ENCODE assay signal across 8 mouse cellular contexts in the genomic region with DNA sequence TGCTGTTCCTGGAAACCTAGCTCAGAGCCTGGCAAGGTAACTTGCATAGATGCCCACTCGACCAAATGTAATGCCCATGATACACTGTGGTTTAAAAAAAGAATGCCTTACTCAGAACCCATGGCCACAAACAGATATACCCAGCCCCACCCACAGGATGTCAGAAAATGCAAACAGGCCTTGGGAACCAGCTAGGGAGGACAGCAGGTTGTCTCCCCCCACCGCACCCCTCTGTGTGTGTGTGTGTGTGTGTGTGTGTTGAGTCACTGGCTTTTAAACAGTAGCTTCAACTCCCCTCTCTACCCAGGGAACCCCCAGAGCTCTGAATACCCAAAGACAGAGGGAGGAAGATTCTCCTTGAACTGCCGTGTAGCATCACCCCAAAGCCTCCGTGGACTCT. TPM values are rescaled to one million over a fixed set of nuclear protein-coding genes. Genes with fewer than 3 reads are reported as not detected.
A peak's percentile ranks its signal among the peaks of the same experiment; 100 is the strongest.
DNase-seq lines count a peak whose midpoint lies in the region; ATAC-seq and TF ChIP-seq lines count a peak whose summit lies in the region.

No protein-coding gene starts in this region.

- H3K4me2 ChIP-seq in forebrain, embryonic 11.5 days (ENCODE audit: low read depth, low read length, severe bottlenecking), result peak overlapping the region; percentile 96; the same call in 1 of the 2 replicates
- peak overlapping the region; percentile 86 for H3K4me2 ChIP-seq in liver, embryonic 14.5 days (ENCODE audit: low read depth)

- no peak for ATAC-seq in forebrain, embryonic 11.5 days (replicated peaks; ENCODE audit: low FRiP score)
- ATAC-seq in liver, embryonic 14.5 days (ENCODE audit: insufficient read depth), result no peak
- ATAC-seq in granulocyte monocyte progenitor cell, adult 5-6 weeks (replicated peaks; ENCODE audit: poor library complexity, severe bottlenecking), result no peak

- no peak overlapping the region for H3K9ac ChIP-seq in forebrain, embryonic 11.5 days (ENCODE audit: low read length)
- peak overlapping the region; percentile 73 for H3K9ac ChIP-seq in liver, embryonic 14.5 days (replicated peaks)

- H3K4me3 ChIP-seq in left cerebral cortex, adult 2 months, result peak overlapping the region; percentile 81
- no peak overlapping the region for H3K4me3 ChIP-seq in forebrain, embryonic 11.5 days (ENCODE audit: low read depth, low read length)
- peak overlapping the region; percentile 71 to 92 for H3K4me3 ChIP-seq in liver, embryonic 14.5 days (ENCODE audit: insufficient read depth in 1 of 2, low read depth in 2 of 2, low read length in 2 of 2)
- H3K4me3 ChIP-seq in small intestine, adult 2 months (ENCODE audit: low read depth, low read length), result peak overlapping the region; percentile 93; the same call in 1 of the 2 replicates
- H3K4me3 ChIP-seq in thymus, adult 2 months (ENCODE audit: control insufficient read depth, insufficient read depth, low read length), result no peak overlapping the region

- no peak overlapping the region for H3K27ac ChIP-seq in left cerebral cortex, adult 2 months
- no peak overlapping the region for H3K27ac ChIP-seq in forebrain, embryonic 11.5 days (ENCODE audit: low read depth, low read length)
- peak overlapping the region; percentile 64 for H3K27ac ChIP-seq in liver, embryonic 14.5 days
- peak overlapping the region; percentile 68 for H3K27ac ChIP-seq in small intestine, adult 2 months (ENCODE audit: insufficient read depth, low read depth, low read length)
- no peak overlapping the region for H3K27ac ChIP-seq in thymus, adult 2 months (ENCODE audit: control insufficient read depth, insufficient read depth, low read length)

- H3K9me3 ChIP-seq in forebrain, embryonic 11.5 days (ENCODE audit: control insufficient read depth, low read length), result no peaks in the 10 kb centered on the region
- no peaks in the 10 kb centered on the region for H3K9me3 ChIP-seq in liver, embryonic 14.5 days (ENCODE audit: control insufficient read depth, low read length)

- no peak for TF ChIP-seq CTCF in left cerebral cortex, adult 2 months (IDR thresholded peaks at IDR 0.05)
- TF ChIP-seq CTCF in liver, embryonic 14.5 days (IDR thresholded peaks at IDR 0.05; ENCODE audit: low read depth), result no peak
- TF ChIP-seq CTCF in small intestine, adult 2 months (IDR thresholded peaks at IDR 0.05; ENCODE audit: extremely low read depth, insufficient read length, insufficient replicate concordance, low read depth, low read length), result no peak
- no peak for TF ChIP-seq CTCF in thymus, adult 2 months (IDR thresholded peaks at IDR 0.05; ENCODE audit: borderline replicate concordance, control insufficient read depth, extremely low read depth, insufficient read depth, low read length, poor library complexity)

- DNase-seq in left cerebral cortex, adult 2 months (ENCODE audit: extremely low spot score in 1 of 2, low spot score in 2 of 2), result no peak
- no peak for DNase-seq in left cerebral cortex, adult 18-20 months (ENCODE audit: low spot score in 2 of 2)
- no peak for DNase-seq in forebrain, embryonic 11.5 days (ENCODE audit: low spot score)
- DNase-seq in liver, embryonic 14.5 days (ENCODE audit: low read depth in 3 of 3, low spot score in 3 of 3), result no peak
- no peak for DNase-seq in thymus, adult 2 months
- no peak for DNase-seq in urinary bladder, adult 18-20 months (ENCODE audit: low spot score in 2 of 2)

- H3K4me1 ChIP-seq in forebrain, embryonic 11.5 days (replicated peaks; ENCODE audit: control insufficient read depth, insufficient read depth, low read length), result peaks cover 6% of the 10 kb centered on the region; the same call in 1 of the 2 replicates
- peaks cover 5 to 10% of the 10 kb centered on the region in 2 experiments for H3K4me1 ChIP-seq in liver, embryonic 14.5 days (replicated peaks; ENCODE audit: control insufficient read depth in 2 of 2, insufficient read depth in 2 of 2, low read length in 1 of 2)
- H3K4me1 ChIP-seq in small intestine, adult 2 months (ENCODE audit: control insufficient read depth, insufficient read depth, insufficient read length, low read length), result peaks cover 8% of the 10 kb centered on the region
- peaks cover 13% of the 10 kb centered on the region for H3K4me1 ChIP-seq in thymus, adult 2 months (replicated peaks; ENCODE audit: control insufficient read depth, insufficient read depth, low read length)

- no peak for TF ChIP-seq EP300 in liver, embryonic 14.5 days (IDR thresholded peaks at IDR 0.05; ENCODE audit: low read depth)

- no peak for TF ChIP-seq POLR2A in small intestine, adult 2 months (IDR thresholded peaks at IDR 0.05; ENCODE audit: low read depth, low read length)
- TF ChIP-seq POLR2A in thymus, adult 2 months (IDR thresholded peaks at IDR 0.05; ENCODE audit: control insufficient read depth, extremely low read depth, insufficient read depth, low read length, poor library complexity), result no peak

- no peaks in the 10 kb centered on the region for H3K36me3 ChIP-seq in forebrain, embryonic 11.5 days (ENCODE audit: control insufficient read depth, insufficient read depth, low read length)
- H3K36me3 ChIP-seq in liver, embryonic 14.5 days (replicated peaks; ENCODE audit: control insufficient read depth, insufficient read depth, low read depth), result peaks cover 4% of the 10 kb centered on the region
- H3K36me3 ChIP-seq in small intestine, adult 2 months (ENCODE audit: control insufficient read depth, insufficient read depth, low read length), result peaks cover 28% of the 10 kb centered on the region
- peaks cover 22% of the 10 kb centered on the region for H3K36me3 ChIP-seq in thymus, adult 2 months (ENCODE audit: control insufficient read depth, insufficient read depth, low read length)

- H3K27me3 ChIP-seq in forebrain, embryonic 11.5 days (ENCODE audit: control insufficient read depth, insufficient read depth, low read length), result no peaks in the 10 kb centered on the region
- no peaks in the 10 kb centered on the region for H3K27me3 ChIP-seq in liver, embryonic 14.5 days (ENCODE audit: control insufficient read depth, insufficient read depth, low read length)
- no peaks in the 10 kb centered on the region for H3K27me3 ChIP-seq in small intestine, adult 2 months (ENCODE audit: control insufficient read depth, insufficient read depth, low read length)
- no peaks in the 10 kb centered on the region for H3K27me3 ChIP-seq in thymus, adult 2 months (ENCODE audit: control insufficient read depth, insufficient read depth, low read length)

- intact Hi-C loops in left cerebral cortex, adult 2 months (cut with DNase I), result loop anchor here (10.0 kb wide), 1 partner anchor 432 kb away; a partner anchor contains a TSS

- WGBS in forebrain, embryonic 11.5 days, result 51% methylated on average over 4 of the region's 4 CpGs
- 34% methylated on average over 4 of the region's 4 CpGs for WGBS in liver, embryonic 14.5 days (ENCODE audit: insufficient replicate concordance)
- 19% methylated on average over 4 of the region's 4 CpGs for WGBS in small intestine, adult 2 months
- WGBS in thymus, adult 2 months, result 14% methylated on average over 4 of the region's 4 CpGs

RNA-seq across cellular contexts. Expression of a gene that starts 1.3 kb away (rescaled TPM):
- total RNA-seq in left cerebral cortex, adult 2 months (2021), result 1 to 10 TPM in 1 of 2 experiments, under 1 TPM in 1; 0.57 to 1.7 TPM
- 1 to 10 TPM; 1.0 to 1.8 TPM for total RNA-seq in left cerebral cortex, adult 18-20 months (2021)
- polyA plus RNA-seq in forebrain, embryonic 11.5 days (2014; fragmentation: Nextera tagmentation; extraction: Ambion mirVana), result 0.35 and 0.44 TPM in 2 replicates
- 0.01 and 0.02 TPM in 2 replicates for polyA plus RNA-seq in liver, embryonic 14.5 days (2012; rRNA removed)
- polyA plus RNA-seq in liver, embryonic 14.5 days (2014; fragmentation: Nextera tagmentation; extraction: Ambion mirVana), result 0.08 TPM in 1 of 2 replicates, not detected in the other
- 0.06 and 0.29 TPM in 2 replicates for polyA plus RNA-seq in small intestine, adult 2 months (2012; rRNA removed)
- not detected in 2 replicates for total RNA-seq in granulocyte monocyte progenitor cell, adult 5-6 weeks (2014; fragmentation: Nextera tagmentation)
- not detected in 2 replicates for total RNA-seq in granulocyte monocyte progenitor cell, adult 5-6 weeks (2017)
- 0.18 and 0.35 TPM in 2 replicates for polyA plus RNA-seq in thymus, adult 2 months (2012; rRNA removed)

RNA-seq across cellular contexts. Expression of a gene that starts 1.6 kb away (rescaled TPM):
- 10 to 100 TPM; 93.9 to 94.9 TPM for total RNA-seq in left cerebral cortex, adult 2 months (2021)
- 100 to 1,000 TPM in 1 of 2 experiments, 10 to 100 TPM in 1; 87.4 to 101 TPM for total RNA-seq in left cerebral cortex, adult 18-20 months (2021)
- polyA plus RNA-seq in forebrain, embryonic 11.5 days (2014; fragmentation: Nextera tagmentation; extraction: Ambion mirVana), result 3.0 and 3.2 TPM in 2 replicates
- 2.9 and 3.2 TPM in 2 replicates for polyA plus RNA-seq in liver, embryonic 14.5 days (2012; rRNA removed)
- polyA plus RNA-seq in liver, embryonic 14.5 days (2014; fragmentation: Nextera tagmentation; extraction: Ambion mirVana), result 2.5 and 3.9 TPM in 2 replicates
- polyA plus RNA-seq in small intestine, adult 2 months (2012; rRNA removed), result 16.4 and 32.7 TPM in 2 replicates
- 5.7 and 8.4 TPM in 2 replicates for total RNA-seq in granulocyte monocyte progenitor cell, adult 5-6 weeks (2014; fragmentation: Nextera tagmentation)
- 21.9 and 29.1 TPM in 2 replicates for total RNA-seq in granulocyte monocyte progenitor cell, adult 5-6 weeks (2017)
- 38.7 and 41.4 TPM in 2 replicates for polyA plus RNA-seq in thymus, adult 2 months (2012; rRNA removed)

RNA-seq across cellular contexts. Expression of a gene that starts 59.6 kb away (rescaled TPM):
- total RNA-seq in left cerebral cortex, adult 2 months (2021), result 10 to 100 TPM; 24.4 to 30.8 TPM
- total RNA-seq in left cerebral cortex, adult 18-20 months (2021), result 10 to 100 TPM; 30.6 to 30.8 TPM
- polyA plus RNA-seq in forebrain, embryonic 11.5 days (2014; fragmentation: Nextera tagmentation; extraction: Ambion mirVana), result 12.7 and 14.1 TPM in 2 replicates
- 1.7 and 2.2 TPM in 2 replicates for polyA plus RNA-seq in liver, embryonic 14.5 days (2012; rRNA removed)
- polyA plus RNA-seq in liver, embryonic 14.5 days (2014; fragmentation: Nextera tagmentation; extraction: Ambion mirVana), result 2.8 and 3.1 TPM in 2 replicates
- 5.5 and 6.3 TPM in 2 replicates for polyA plus RNA-seq in small intestine, adult 2 months (2012; rRNA removed)
- total RNA-seq in granulocyte monocyte progenitor cell, adult 5-6 weeks (2014; fragmentation: Nextera tagmentation), result 3.0 and 9.3 TPM in 2 replicates
- 3.6 and 4.9 TPM in 2 replicates for total RNA-seq in granulocyte monocyte progenitor cell, adult 5-6 weeks (2017)
- 20.0 and 21.9 TPM in 2 replicates for polyA plus RNA-seq in thymus, adult 2 months (2012; rRNA removed)

Comparison
In these comparisons a context has a peak if more than half of its experiments do, and no peak if none do; other contexts are left out.
1. H3K27ac ChIP-seq: peak in liver, embryonic 14.5 days (single experiment) and small intestine, adult 2 months (single experiment); none in left cerebral cortex, adult 2 months (single experiment), forebrain, embryonic 11.5 days (single experiment) and thymus, adult 2 months (single experiment).
2. H3K4me3 ChIP-seq: peak in left cerebral cortex, adult 2 months (single experiment), liver, embryonic 14.5 days (2 of 2) and small intestine, adult 2 months (single experiment); none in forebrain, embryonic 11.5 days (single experiment) and thymus, adult 2 months (single experiment).